Mouse (Mus musculus): ENCODE data around the gene Cd38. TPM values are rescaled to one million over a fixed set of nuclear protein-coding genes. Genes with fewer than 3 reads are reported as not detected.
A peak's percentile ranks its signal among the peaks of the same experiment; 100 is the strongest.

The Cd38 gene
- polyA plus RNA-seq, 1 experiment: 5.7 TPM

GRCm38 (mm10) chr5:43860670-43861431, 7.5 kb upstream of the Cd38 start:
- Histone ChIP-seq H3K4me1 (ENCODE audit: control insufficient read depth, insufficient read depth, low read length) (no peaks in the 10 kb centered on the region; the same call in 1 of the 2 replicates), H3K4me3 (replicated peaks; ENCODE audit: control insufficient read depth, low read depth, low read length) (no peak overlapping the region), H3K27ac (ENCODE audit: control insufficient read depth, insufficient read depth, low read depth, low read length, poor library complexity) (no peak overlapping the region)
- TF ChIP-seq POLR2A (IDR thresholded peaks at IDR 0.05; ENCODE audit: borderline replicate concordance, control insufficient read depth, low read depth, low read length): no peak
- no peak for TF ChIP-seq CTCF (IDR thresholded peaks at IDR 0.05; ENCODE audit: control insufficient read depth, insufficient read depth, low read length)
- WGBS: 55% methylated on average over 5 of the region's 5 CpGs

- no peak for TF ChIP-seq POLR2A (IDR thresholded peaks at IDR 0.05; ENCODE audit: borderline replicate concordance, control insufficient read depth, low read depth, low read length)
- TF ChIP-seq CTCF (IDR thresholded peaks at IDR 0.05; ENCODE audit: control insufficient read depth, insufficient read depth, low read length): no peak
- H3K4me3 ChIP-seq (replicated peaks; ENCODE audit: control insufficient read depth, low read depth, low read length): no peak overlapping the region
- H3K4me1 ChIP-seq (ENCODE audit: control insufficient read depth, insufficient read depth, low read length): no peaks in the 10 kb centered on the region; the same call in 1 of the 2 replicates
- WGBS: 85% methylated on average over 6 of the region's 6 CpGs
- no peak overlapping the region for H3K27ac ChIP-seq (ENCODE audit: control insufficient read depth, insufficient read depth, low read depth, low read length, poor library complexity)
Observed at GRCm38 (mm10) chr5:43863642-43864041, 4.7 kb upstream of the Cd38 start.

- 55% methylated on average over 2 of the region's 2 CpGs for WGBS
- TF ChIP-seq CTCF (IDR thresholded peaks at IDR 0.05; ENCODE audit: control insufficient read depth, insufficient read depth, low read length): no peak
- TF ChIP-seq POLR2A (IDR thresholded peaks at IDR 0.05; ENCODE audit: borderline replicate concordance, control insufficient read depth, low read depth, low read length): no peak
- no peak overlapping the region for H3K4me3 ChIP-seq (replicated peaks; ENCODE audit: control insufficient read depth, low read depth, low read length)
- no peak overlapping the region for H3K27ac ChIP-seq (ENCODE audit: control insufficient read depth, insufficient read depth, low read depth, low read length, poor library complexity)
- no peaks in the 10 kb centered on the region; the same call in 1 of the 2 replicates for H3K4me1 ChIP-seq (ENCODE audit: control insufficient read depth, insufficient read depth, low read length)
Observed at GRCm38 (mm10) chr5:43865316-43865715, 3.0 kb upstream of the Cd38 start.

- H3K4me1 ChIP-seq (ENCODE audit: control insufficient read depth, insufficient read depth, low read length): peaks cover 5% of the 10 kb centered on the region
- 6% methylated on average over 28 of the region's 28 CpGs for whole genome bisulfite sequencing
- H3K27ac ChIP-seq (ENCODE audit: control insufficient read depth, insufficient read depth, low read depth, low read length, poor library complexity): peak overlapping the region; percentile 90
- H3K4me3 ChIP-seq (replicated peaks; ENCODE audit: control insufficient read depth, low read depth, low read length): peak overlapping the region; percentile 70
- TF ChIP-seq CTCF (IDR thresholded peaks at IDR 0.05; ENCODE audit: control insufficient read depth, insufficient read depth, low read length): no peak; the same call in 1 of the 2 replicates
- TF ChIP-seq POLR2A (IDR thresholded peaks at IDR 0.05; ENCODE audit: borderline replicate concordance, control insufficient read depth, low read depth, low read length): no peak
Observed at GRCm38 (mm10) chr5:43868711-43869600, 603 bp downstream of the Cd38 start.

- peaks cover 5% of the 10 kb centered on the region for H3K4me1 ChIP-seq (ENCODE audit: control insufficient read depth, insufficient read depth, low read length)
- H3K27ac ChIP-seq (ENCODE audit: control insufficient read depth, insufficient read depth, low read depth, low read length, poor library complexity): no peak overlapping the region
- 16% methylated on average over 1 of the region's 1 CpGs for WGBS
- H3K4me3 ChIP-seq (replicated peaks; ENCODE audit: control insufficient read depth, low read depth, low read length): no peak overlapping the region
- TF ChIP-seq CTCF (IDR thresholded peaks at IDR 0.05; ENCODE audit: control insufficient read depth, insufficient read depth, low read length): no peak
Observed at GRCm38 (mm10) chr5:43871845-43872244, 3.5 kb downstream of the Cd38 start.

GRCm38 (mm10) chr5:43872652-43873051, 4.3 kb downstream of the Cd38 start:
- no peak for TF ChIP-seq CTCF (IDR thresholded peaks at IDR 0.05; ENCODE audit: control insufficient read depth, insufficient read depth, low read length)
- no peak overlapping the region for H3K27ac ChIP-seq (ENCODE audit: control insufficient read depth, insufficient read depth, low read depth, low read length, poor library complexity)
- 53% methylated on average over 1 of the region's 1 CpGs for WGBS
- peaks cover 5% of the 10 kb centered on the region for H3K4me1 ChIP-seq (ENCODE audit: control insufficient read depth, insufficient read depth, low read length)
- no peak overlapping the region for H3K4me3 ChIP-seq (replicated peaks; ENCODE audit: control insufficient read depth, low read depth, low read length)

- TF ChIP-seq CTCF (IDR thresholded peaks at IDR 0.05; ENCODE audit: control insufficient read depth, insufficient read depth, low read length): no peak
- no peak for TF ChIP-seq POLR2A (IDR thresholded peaks at IDR 0.05; ENCODE audit: borderline replicate concordance, control insufficient read depth, low read depth, low read length)
- Histone ChIP-seq H3K4me3 (replicated peaks; ENCODE audit: control insufficient read depth, low read depth, low read length) (no peak overlapping the region), H3K4me1 (ENCODE audit: control insufficient read depth, insufficient read depth, low read length) (peaks cover 7% of the 10 kb centered on the region; the same call in 1 of the 2 replicates), H3K27ac (ENCODE audit: control insufficient read depth, insufficient read depth, low read depth, low read length, poor library complexity) (no peak overlapping the region)
- 7% methylated on average over 3 of the region's 3 CpGs for WGBS
Observed at GRCm38 (mm10) chr5:43882034-43882433, 13.7 kb downstream of the Cd38 start.

- TF ChIP-seq POLR2A (IDR thresholded peaks at IDR 0.05; ENCODE audit: borderline replicate concordance, control insufficient read depth, low read depth, low read length) (no peak), CTCF (IDR thresholded peaks at IDR 0.05; ENCODE audit: control insufficient read depth, insufficient read depth, low read length) (no peak)
- peak overlapping the region; percentile 91 for H3K27ac ChIP-seq (ENCODE audit: control insufficient read depth, insufficient read depth, low read depth, low read length, poor library complexity)
- WGBS: 11% methylated on average over 3 of the region's 3 CpGs
- no peak overlapping the region for H3K4me3 ChIP-seq (replicated peaks; ENCODE audit: control insufficient read depth, low read depth, low read length)
- peaks cover 8% of the 10 kb centered on the region; the same call in 1 of the 2 replicates for H3K4me1 ChIP-seq (ENCODE audit: control insufficient read depth, insufficient read depth, low read length)
Observed at GRCm38 (mm10) chr5:43885060-43885820, 16.9 kb downstream of the Cd38 start.
